Comparison of ENCODE assay signal across 8 mouse cellular contexts in the genomic region with DNA sequence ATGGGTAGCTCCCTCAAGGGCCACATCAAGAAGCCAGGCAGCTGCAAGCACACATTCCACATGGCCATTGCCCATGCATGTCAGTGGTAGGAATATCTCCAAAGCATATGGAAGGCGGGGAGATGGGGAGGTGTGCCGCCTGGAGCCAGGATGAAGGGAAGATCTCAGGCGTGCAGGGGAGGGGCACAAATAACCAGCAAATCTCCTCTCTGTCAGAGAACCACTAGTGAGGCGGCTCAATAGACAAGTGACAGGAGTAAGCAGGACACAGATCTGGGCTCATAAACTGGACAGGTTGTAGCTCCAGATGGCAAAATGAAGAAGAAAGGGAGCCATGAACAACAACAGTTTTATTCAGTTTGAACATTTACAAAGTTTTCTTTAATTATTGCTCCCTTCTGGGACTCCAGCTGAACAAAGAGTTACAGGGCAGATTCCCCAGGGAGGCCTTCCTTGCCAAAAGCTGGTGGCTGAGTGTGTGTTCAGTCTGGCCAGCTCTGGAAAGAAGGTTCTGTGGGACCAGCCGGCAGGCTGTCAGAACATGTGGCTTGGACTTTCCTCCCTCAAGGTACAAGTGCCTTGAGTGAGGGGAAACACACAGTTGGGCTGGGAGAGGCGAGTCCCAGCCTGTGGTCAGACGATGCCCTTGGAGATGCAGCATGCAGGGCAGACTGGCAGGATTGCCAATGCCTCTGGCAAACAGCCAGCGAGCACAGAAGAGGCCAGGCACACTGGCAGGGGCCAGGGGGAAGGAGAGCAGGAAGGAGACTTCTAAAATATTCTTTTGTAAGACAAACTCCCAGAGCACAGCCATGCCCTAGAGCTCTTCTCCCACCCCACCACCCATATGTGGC.
DNase-seq lines count a peak whose midpoint lies in the region; ATAC-seq and TF ChIP-seq lines count a peak whose summit lies in the region.

No protein-coding gene starts in this region.

- TF ChIP-seq POLR2A in kidney, adult 2 months (IDR thresholded peaks at IDR 0.05; ENCODE audit: low read depth, low read length): no peak

- no peak overlapping the region for H3K4me2 ChIP-seq in kidney, embryonic 16.5 days (replicated peaks; ENCODE audit: low read depth, low read length)
- no peak overlapping the region for H3K4me2 ChIP-seq in forebrain, embryonic 16.5 days (ENCODE audit: low read length)
- no peak overlapping the region for H3K4me2 ChIP-seq in neural tube, embryonic 14.5 days (ENCODE audit: low read depth, low read length)

- no peak for TF ChIP-seq CTCF in kidney, adult 2 months (conservative IDR thresholded peaks at IDR 0.05; ENCODE audit: insufficient read depth, insufficient read length, low read depth, low read length)

- H3K4me1 ChIP-seq in kidney, adult 2 months (ENCODE audit: control insufficient read depth, insufficient read depth, low read length): no peaks in the 10 kb centered on the region
- no peaks in the 10 kb centered on the region; the same call in 1 of the 2 replicates for H3K4me1 ChIP-seq in kidney, embryonic 16.5 days (ENCODE audit: insufficient read depth, low read length)
- H3K4me1 ChIP-seq in forebrain, embryonic 16.5 days (replicated peaks; ENCODE audit: control insufficient read depth, insufficient read depth, low read length): peaks cover 23% of the 10 kb centered on the region
- H3K4me1 ChIP-seq in neural tube, embryonic 14.5 days (ENCODE audit: control insufficient read depth, insufficient read depth, low read length): peaks cover 4% of the 10 kb centered on the region; the same call in 1 of the 2 replicates

- H3K27ac ChIP-seq in kidney, adult 2 months (ENCODE audit: insufficient read depth, low read depth, low read length): no peak overlapping the region
- H3K27ac ChIP-seq in kidney, embryonic 16.5 days (ENCODE audit: low read length): no peak overlapping the region
- H3K27ac ChIP-seq in forebrain, embryonic 16.5 days (ENCODE audit: low read length): peak overlapping the region; percentile 68
- peak overlapping the region; percentile 40; the same call in 1 of the 2 replicates for H3K27ac ChIP-seq in neural tube, embryonic 14.5 days (ENCODE audit: low read depth, low read length)

- H3K9me3 ChIP-seq in kidney, embryonic 16.5 days (ENCODE audit: low read length): no peaks in the 10 kb centered on the region
- H3K9me3 ChIP-seq in forebrain, embryonic 16.5 days (ENCODE audit: control insufficient read depth, low read length): no peaks in the 10 kb centered on the region
- no peaks in the 10 kb centered on the region for H3K9me3 ChIP-seq in neural tube, embryonic 14.5 days (ENCODE audit: control insufficient read depth, low read length)

- no peak overlapping the region for H3K9ac ChIP-seq in kidney, embryonic 16.5 days (replicated peaks; ENCODE audit: low read length)
- no peak overlapping the region for H3K9ac ChIP-seq in forebrain, embryonic 16.5 days (replicated peaks; ENCODE audit: low read depth, low read length)
- H3K9ac ChIP-seq in neural tube, embryonic 14.5 days (replicated peaks; ENCODE audit: low read depth, low read length): no peak overlapping the region

- H3K4me3 ChIP-seq in kidney, adult 2 months (ENCODE audit: insufficient read depth, low read depth, low read length): no peak overlapping the region
- H3K4me3 ChIP-seq in kidney, embryonic 16.5 days (ENCODE audit: low read length): no peak overlapping the region
- no peak overlapping the region for H3K4me3 ChIP-seq in forebrain, embryonic 16.5 days (replicated peaks; ENCODE audit: low read length)
- no peak overlapping the region for H3K4me3 ChIP-seq in neural tube, embryonic 14.5 days (ENCODE audit: low read depth, low read length)

- no peaks in the 10 kb centered on the region for H3K36me3 ChIP-seq in kidney, adult 2 months (ENCODE audit: control insufficient read depth, insufficient read depth, low read length)
- H3K36me3 ChIP-seq in kidney, embryonic 16.5 days (ENCODE audit: insufficient read depth, low read length): no peaks in the 10 kb centered on the region
- no peaks in the 10 kb centered on the region for H3K36me3 ChIP-seq in forebrain, embryonic 16.5 days (ENCODE audit: control insufficient read depth, insufficient read depth)
- H3K36me3 ChIP-seq in neural tube, embryonic 14.5 days (ENCODE audit: control insufficient read depth, insufficient read depth, low read length): no peaks in the 10 kb centered on the region

- DNase-seq in kidney, adult 2 months: peak; percentile 69
- peak; percentile 14 to 28 for DNase-seq in adrenal gland, postnatal 4 days (ENCODE audit: low spot score in 2 of 2)
- DNase-seq in kidney, adult 8-10 months: peak; percentile 4 to 57
- no peak for DNase-seq in yolk sac, embryonic 10.5 days (ENCODE audit: low spot score)
- DNase-seq in MN1 (ENCODE audit: low spot score): no peak

- WGBS in kidney, adult 2 months: 62% methylated on average over 8 of the region's 8 CpGs
- WGBS in kidney, embryonic 16.5 days: 77% methylated on average over 8 of the region's 8 CpGs
- 41% methylated on average over 8 of the region's 8 CpGs for WGBS in forebrain, embryonic 16.5 days
- WGBS in neural tube, embryonic 14.5 days: 60% methylated on average over 8 of the region's 8 CpGs

- no peak for ATAC-seq in kidney, embryonic 16.5 days (ENCODE audit: low FRiP score, low TSS enrichment)
- peak; percentile 82 for ATAC-seq in forebrain, embryonic 16.5 days
- ATAC-seq in neural tube, embryonic 14.5 days (ENCODE audit: low read depth): peak; percentile 72; the same call in 1 of the 2 replicates

- no peaks in the 10 kb centered on the region for H3K27me3 ChIP-seq in kidney, adult 2 months (replicated peaks; ENCODE audit: control insufficient read depth, insufficient read depth, low read length)
- no peaks in the 10 kb centered on the region for H3K27me3 ChIP-seq in kidney, embryonic 16.5 days (ENCODE audit: insufficient read depth, low read length)
- no peaks in the 10 kb centered on the region for H3K27me3 ChIP-seq in forebrain, embryonic 16.5 days (replicated peaks; ENCODE audit: control insufficient read depth, insufficient read depth, low read length)
- H3K27me3 ChIP-seq in neural tube, embryonic 14.5 days (ENCODE audit: control insufficient read depth, insufficient read depth, low read length): no peaks in the 10 kb centered on the region

Comparison
In these comparisons a context has a peak if more than half of its experiments do, and no peak if none do; other contexts are left out.
1. DNase-seq: peak in kidney, adult 2 months (single experiment), adrenal gland, postnatal 4 days (2 of 2) and kidney, adult 8-10 months (2 of 2); none in yolk sac, embryonic 10.5 days (single experiment) and MN1 (single experiment).
2. H3K27ac ChIP-seq: peak in forebrain, embryonic 16.5 days (single experiment) and neural tube, embryonic 14.5 days (single experiment); none in kidney, adult 2 months (single experiment) and kidney, embryonic 16.5 days (single experiment).